Mouse (Mus musculus) heart, postnatal 14 days (tissue): Measurements from ENCODE around the gene Olfr1188. TPM values are rescaled to one million over a fixed set of nuclear protein-coding genes. Genes with fewer than 3 reads are reported as not detected.
"Not testable (repeated sequence)": the region's sequence is repeated elsewhere in the genome, so short reads cannot be mapped to it uniquely, and the experiment has no call there.

ENCODE experiments used
- DNase-seq, 2 experiments: peaks; one replicate each; pipeline ENCODE4 v3.0.0; 2021 to 2022
- intact Hi-C: fragments of 180-260 bp; cut with DNase I; formaldehyde crosslinking; loops from one replicate; pipeline ENCODE4 v1.15.1; 2025
- long read RNA-seq, 2 experiments: library from polyadenylated mRNA; stranded (forward); transcript quantifications; one replicate each; pipeline ENCODE4 v2.0.0; 2021
- total RNA-seq, 2 experiments: library from RNA; stranded (reverse); gene quantifications; 2 replicates each; pipeline ENCODE4 v1.2.3; 2021

Gene Olfr1188
- total RNA-seq: not detected
- long read RNA-seq, experiment 1: 0 reads
- long read RNA-seq, experiment 2: 0 reads

DNA sequence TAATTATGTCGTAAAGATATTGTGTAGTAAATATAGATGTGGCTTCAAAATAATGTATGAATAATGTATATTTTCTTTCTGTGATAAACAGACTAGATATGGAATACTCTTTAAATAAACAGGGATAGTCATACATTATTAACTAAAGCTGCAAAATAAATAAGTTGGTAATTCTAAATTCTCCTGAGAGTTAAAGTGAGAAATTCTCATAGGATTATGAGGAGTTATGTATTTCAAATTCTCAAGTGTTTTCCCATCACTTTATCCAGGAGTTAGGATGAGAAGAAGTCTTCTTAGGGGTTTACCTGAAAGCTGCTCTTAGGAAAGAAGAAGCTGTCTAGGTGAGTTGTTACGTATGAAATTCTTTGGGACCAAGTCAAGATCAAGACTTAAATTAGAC is at the start of gene Olfr1188:
Olfr1188 (plus strand) TSS at position 301 of the 400 bp plus-strand sequence.
- intact Hi-C loops: no loop called here
- no peak for DNase-seq

DNA sequence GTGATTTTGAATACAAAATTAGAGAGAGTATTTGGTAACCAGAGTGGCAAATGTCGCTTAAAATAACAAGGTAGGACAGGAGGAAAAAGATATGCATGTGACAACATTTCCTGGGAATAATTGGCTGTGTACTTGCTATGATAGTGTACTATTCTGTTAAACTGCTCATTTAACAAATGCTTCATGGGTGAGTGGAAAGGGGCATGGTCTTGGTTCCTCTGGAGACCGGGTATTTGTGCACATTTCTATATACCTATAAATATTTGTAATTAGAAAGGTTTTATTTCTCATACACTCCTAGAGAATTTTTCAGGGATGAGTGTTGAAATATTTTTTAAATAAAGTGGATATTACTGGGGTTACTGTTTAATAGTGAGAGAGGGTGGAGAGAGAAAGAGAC is 38.5 kb upstream of the Olfr1188 start, which contains the start of gene Olfr1186:
Olfr1186 (plus strand) TSS at position 301 of the 400 bp plus-strand sequence.
- no peak for DNase-seq
- intact Hi-C loops: no loop called here

DNA sequence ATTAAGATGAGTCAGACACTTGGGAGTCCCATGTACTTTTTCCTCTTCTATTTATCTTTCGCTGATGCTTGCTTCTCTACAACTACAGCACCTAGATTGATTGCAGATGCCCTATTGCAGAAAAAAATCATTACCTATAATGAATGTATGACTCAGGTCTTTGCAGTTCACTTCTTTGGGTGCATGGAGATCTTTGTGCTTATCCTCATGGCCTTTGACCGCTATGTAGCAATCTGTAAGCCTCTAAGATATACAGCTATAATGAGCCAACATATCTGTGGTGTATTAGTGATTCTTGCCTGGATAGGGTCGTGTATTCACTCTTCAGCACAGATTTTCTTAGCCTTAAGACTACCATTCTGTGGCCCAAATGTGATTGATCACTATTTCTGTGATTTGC is 31.0 kb upstream of the Olfr1188 start:
- DNase-seq: no peak
- intact Hi-C loops: no loop called here

- DNase-seq, intact Hi-C loops: not testable (repeated sequence)
These were observed 16.0 kb downstream of the Olfr1188 start for GRCm38 (mm10) chr2:88572696-88573095.

- no peak for DNase-seq
- intact Hi-C loops: no loop called here
These were observed 29.4 kb downstream of the Olfr1188 start, which contains the start of gene Olfr1189 for GRCm38 (mm10) chr2:88586154-88586553. Gene Olfr1189 (plus strand): TSS chr2:88586454.

Other genes with a start within 250 kb of the Olfr1188 start
- gene Olfr1174-ps, start 241.8 kb upstream of the Olfr1188 start, total RNA-seq: not detected
- gene Olfr1175-ps, start 229.7 kb upstream of the Olfr1188 start, total RNA-seq: not detected
- not detected for gene Olfr1176, start 220.2 kb upstream of the Olfr1188 start, total RNA-seq
- gene Olfr1177-ps, start 210.4 kb upstream of the Olfr1188 start, total RNA-seq: not detected
- gene Olfr1178, start 169.9 kb upstream of the Olfr1188 start, total RNA-seq: not detected
- gene Olfr1179, start 150.5 kb upstream of the Olfr1188 start, total RNA-seq: not detected
- not detected for gene Olfr1180, start 137.8 kb upstream of the Olfr1188 start, total RNA-seq
- gene Olfr1181, start 130.8 kb upstream of the Olfr1188 start, total RNA-seq: not detected
- gene Gm13757, start 107.8 kb upstream of the Olfr1188 start, total RNA-seq: not detected
- gene Olfr1183, start 102.1 kb upstream of the Olfr1188 start, total RNA-seq: not detected
- gene Olfr1184, start 73.3 kb upstream of the Olfr1188 start, total RNA-seq: not detected
- not detected for gene Olfr1185-ps1, start 63.6 kb upstream of the Olfr1188 start, total RNA-seq
- not detected for gene Olfr1186, start 38.4 kb upstream of the Olfr1188 start, total RNA-seq
- gene Olfr1189, start 29.5 kb downstream of the Olfr1188 start, total RNA-seq: not detected
- gene Olfr1191-ps1, start 83.6 kb downstream of the Olfr1188 start, total RNA-seq: not detected
- gene Olfr1192-ps1, start 91.6 kb downstream of the Olfr1188 start, total RNA-seq: not detected
- not detected for gene Olfr1193, start 118.7 kb downstream of the Olfr1188 start, total RNA-seq
- not detected for gene Olfr1195, start 132.3 kb downstream of the Olfr1188 start, total RNA-seq
- gene Olfr1196, start 147.7 kb downstream of the Olfr1188 start, total RNA-seq: not detected
- gene Olfr1197, start 175.4 kb downstream of the Olfr1188 start, total RNA-seq: not detected
- not detected for gene Olfr1198, start 194.4 kb downstream of the Olfr1188 start, total RNA-seq
- not detected for gene Olfr1199, start 203.5 kb downstream of the Olfr1188 start, total RNA-seq
- gene Olfr1200, start 213.6 kb downstream of the Olfr1188 start, total RNA-seq: not detected
- not detected for gene Olfr1201, start 236.1 kb downstream of the Olfr1188 start, total RNA-seq